ENCODE assay signal across 12 mouse cellular contexts in genomic region chr5:134895291-134895690, GRCm38 (mm10). TPM values are rescaled to one million over a fixed set of nuclear protein-coding genes. Genes with fewer than 3 reads are reported as not detected.
DNase-seq lines count a peak whose midpoint lies in the region; ATAC-seq and TF ChIP-seq lines count a peak whose summit lies in the region.
"Had no signal": no experiment of that assay in that cellular context is flagged by ENCODE, and none has a peak within 500 bp of the region (broad histone marks: within the 10 kb centered on the region; RNA-seq: fewer than 3 reads in every experiment).

No protein-coding gene starts in this region.

- no peak overlapping the region for H3K4me3 ChIP-seq in heart, adult 2 months
- H3K4me3 ChIP-seq in heart, embryonic 12.5 days: no peak overlapping the region
- H3K4me3 ChIP-seq in lung, embryonic 14.5 days (ENCODE audit: low read depth, low read length): no peak overlapping the region
- H3K4me3 ChIP-seq in forebrain, embryonic 16.5 days (replicated peaks; ENCODE audit: low read length): no peak overlapping the region
- H3K4me3 ChIP-seq: forebrain, embryonic 15.5 days; liver, embryonic 13.5 days; myocyte had no signal

- peak; percentile 59; the same call in 1 of the 2 replicates for TF ChIP-seq EP300 in heart, adult 2 months (IDR thresholded peaks at IDR 0.05; ENCODE audit: insufficient read depth, low read depth, low read length)

- ATAC-seq in heart, embryonic 12.5 days (ENCODE audit: insufficient number of reproducible peaks, low FRiP score): no peak
- ATAC-seq in lung, embryonic 14.5 days (ENCODE audit: insufficient read depth): peak; percentile 71
- no peak for ATAC-seq in forebrain, embryonic 16.5 days
- ATAC-seq: forebrain, embryonic 15.5 days had no signal

- H3K4me1 ChIP-seq in heart, adult 2 months (ENCODE audit: control insufficient read depth, insufficient read depth, low read length): peaks cover 12% of the 10 kb centered on the region
- H3K4me1 ChIP-seq in heart, embryonic 12.5 days (replicated peaks): 0 out of 2 replicates have a peak, but pooled peaks cover 6% of the 10 kb centered on the region
- H3K4me1 ChIP-seq in lung, embryonic 14.5 days (ENCODE audit: insufficient read depth): peaks cover 19% of the 10 kb centered on the region; the same call in 1 of the 2 replicates
- H3K4me1 ChIP-seq in forebrain, embryonic 16.5 days (replicated peaks; ENCODE audit: control insufficient read depth, insufficient read depth, low read length): no peaks in the 10 kb centered on the region
- H3K4me1 ChIP-seq: forebrain, embryonic 15.5 days; liver, embryonic 13.5 days had no signal

- no peaks in the 10 kb centered on the region for H3K79me2 ChIP-seq in heart, adult 2 months (replicated peaks; ENCODE audit: control insufficient read depth, insufficient read depth, low read length)

- H3K4me2 ChIP-seq in heart, embryonic 12.5 days: no peak overlapping the region
- H3K4me2 ChIP-seq in lung, embryonic 14.5 days: no peak overlapping the region
- H3K4me2 ChIP-seq in forebrain, embryonic 16.5 days (ENCODE audit: low read length): no peak overlapping the region
- H3K4me2 ChIP-seq: forebrain, embryonic 15.5 days; liver, embryonic 13.5 days had no signal

- TF ChIP-seq CTCF in heart, adult 2 months (IDR thresholded peaks at IDR 0.05): no peak
- no peak for TF ChIP-seq CTCF in lung, embryonic 14.5 days (IDR thresholded peaks at IDR 0.05; ENCODE audit: low read depth)

- 81% methylated on average over 8 of the region's 8 CpGs for WGBS in heart, adult 2 months
- 55% methylated on average over 8 of the region's 8 CpGs for WGBS in heart, embryonic 12.5 days
- 28% methylated on average over 8 of the region's 8 CpGs for WGBS in lung, embryonic 14.5 days
- 84% methylated on average over 8 of the region's 8 CpGs for WGBS in forebrain, embryonic 16.5 days

- TF ChIP-seq POLR2A in heart, adult 2 months (IDR thresholded peaks at IDR 0.05; ENCODE audit: insufficient read depth, low read depth, low read length): no peak

- no peak overlapping the region for H3K27ac ChIP-seq in heart, adult 2 months
- no peak overlapping the region for H3K27ac ChIP-seq in heart, embryonic 12.5 days (ENCODE audit: poor library complexity, severe bottlenecking)
- peak overlapping the region; percentile 6; the same call in 1 of the 2 replicates for H3K27ac ChIP-seq in lung, embryonic 14.5 days (ENCODE audit: low read depth)
- no peak overlapping the region for H3K27ac ChIP-seq in forebrain, embryonic 16.5 days (ENCODE audit: low read length)
- H3K27ac ChIP-seq: forebrain, embryonic 15.5 days; liver, embryonic 13.5 days had no signal

- no peak overlapping the region for H3K9ac ChIP-seq in heart, adult 2 months (ENCODE audit: low read depth, low read length)
- H3K9ac ChIP-seq in heart, embryonic 12.5 days: no peak overlapping the region
- H3K9ac ChIP-seq in lung, embryonic 14.5 days: no peak overlapping the region
- no peak overlapping the region for H3K9ac ChIP-seq in forebrain, embryonic 16.5 days (replicated peaks; ENCODE audit: low read depth, low read length)
- H3K9ac ChIP-seq: forebrain, embryonic 15.5 days; liver, embryonic 13.5 days had no signal

- peak; percentile 75 to 83 for DNase-seq in heart, adult 2 months
- peak; percentile 49 for DNase-seq in embryo, embryonic 10 days (ENCODE audit: low spot score)
- peak; percentile 55 for DNase-seq in heart, adult 8-10 months (ENCODE audit: low spot score)
- peak; percentile 89 for DNase-seq in lung, embryonic 14.5 days
- no peak for DNase-seq in yolk sac, embryonic 10.5 days (ENCODE audit: low spot score)
- DNase-seq in spleen, postnatal 4 days (ENCODE audit: low spot score in 2 of 2): no peak
- DNase-seq: liver, embryonic 13.5 days; spleen, adult 18-20 months had no signal

- H3K36me3 ChIP-seq in heart, adult 2 months (ENCODE audit: control insufficient read depth, insufficient read depth, low read length): no peaks in the 10 kb centered on the region
- no peaks in the 10 kb centered on the region for H3K36me3 ChIP-seq in heart, embryonic 12.5 days
- no peaks in the 10 kb centered on the region for H3K36me3 ChIP-seq in lung, embryonic 14.5 days (ENCODE audit: insufficient read depth)
- no peaks in the 10 kb centered on the region for H3K36me3 ChIP-seq in forebrain, embryonic 16.5 days (ENCODE audit: control insufficient read depth, insufficient read depth)
- H3K36me3 ChIP-seq: forebrain, embryonic 15.5 days; liver, embryonic 13.5 days had no signal

- intact Hi-C loops in heart, adult 2 months (cut with DNase I): loop anchor here (10.0 kb wide), 1 partner anchor 500 kb away; no protein-coding TSS in a partner anchor

- H3K27me3 ChIP-seq in heart, adult 2 months (ENCODE audit: control insufficient read depth, insufficient read depth, low read length): no peaks in the 10 kb centered on the region
- H3K27me3 ChIP-seq in heart, embryonic 12.5 days (replicated peaks): no peaks in the 10 kb centered on the region
- no peaks in the 10 kb centered on the region for H3K27me3 ChIP-seq in lung, embryonic 14.5 days (ENCODE audit: insufficient read depth, low read length)
- H3K27me3 ChIP-seq in forebrain, embryonic 16.5 days (replicated peaks; ENCODE audit: control insufficient read depth, insufficient read depth, low read length): no peaks in the 10 kb centered on the region
- H3K27me3 ChIP-seq: forebrain, embryonic 15.5 days; liver, embryonic 13.5 days had no signal

- H3K9me3 ChIP-seq in heart, embryonic 12.5 days (replicated peaks): no peaks in the 10 kb centered on the region
- no peaks in the 10 kb centered on the region for H3K9me3 ChIP-seq in lung, embryonic 14.5 days (ENCODE audit: low read depth, low read length)
- no peaks in the 10 kb centered on the region for H3K9me3 ChIP-seq in forebrain, embryonic 16.5 days (ENCODE audit: control insufficient read depth, low read length)
- H3K9me3 ChIP-seq: forebrain, embryonic 15.5 days had no signal

RNA-seq across cellular contexts. Expression of gene Tmem270, which starts 11.2 kb away (rescaled TPM):
- total RNA-seq in heart, adult 2 months (2021): not detected
- polyA plus RNA-seq in heart, adult 2 months (2012; rRNA removed): not detected in 2 replicates
- polyA plus RNA-seq in heart, embryonic 12.5 days (2016; fragmentation: Nextera tagmentation; extraction: Ambion mirVana): not detected in 2 replicates
- total RNA-seq in heart, adult 8-10 months (2022): not detected
- not detected in 2 replicates for polyA plus RNA-seq in lung, embryonic 14.5 days (2014; fragmentation: Nextera tagmentation; extraction: Ambion mirVana)
- not detected in 2 replicates for polyA plus RNA-seq in forebrain, embryonic 16.5 days (2015; fragmentation: Nextera tagmentation; extraction: Ambion mirVana)
- polyA plus RNA-seq: forebrain, embryonic 15.5 days; liver, embryonic 13.5 days; myocyte had no signal

RNA-seq across cellular contexts. Expression of gene Cldn13, which starts 20.0 kb away (rescaled TPM):
- not detected for total RNA-seq in heart, adult 2 months (2021)
- 0.10 TPM in 1 of 2 replicates, not detected in the other for polyA plus RNA-seq in heart, adult 2 months (2012; rRNA removed)
- polyA plus RNA-seq in heart, embryonic 12.5 days (2016; fragmentation: Nextera tagmentation; extraction: Ambion mirVana): 5.4 and 10.0 TPM in 2 replicates
- total RNA-seq in heart, adult 8-10 months (2022): not detected
- 0.39 TPM in 1 of 2 replicates, not detected in the other for polyA plus RNA-seq in lung, embryonic 14.5 days (2014; fragmentation: Nextera tagmentation; extraction: Ambion mirVana)
- not detected in 2 replicates for polyA plus RNA-seq in forebrain, embryonic 16.5 days (2015; fragmentation: Nextera tagmentation; extraction: Ambion mirVana)
- polyA plus RNA-seq: forebrain, embryonic 15.5 days; myocyte had no signal

RNA-seq across cellular contexts. Expression of gene Mettl27, which starts 36.9 kb away (rescaled TPM):
- 1 to 10 TPM; 4.1 to 6.7 TPM for total RNA-seq in heart, adult 2 months (2021)
- polyA plus RNA-seq in heart, adult 2 months (2012; rRNA removed): 2.8 TPM in 2 replicates
- 8.6 and 11.1 TPM in 2 replicates for polyA plus RNA-seq in heart, embryonic 12.5 days (2016; fragmentation: Nextera tagmentation; extraction: Ambion mirVana)
- total RNA-seq in heart, adult 8-10 months (2022): 10 to 100 TPM in 1 of 4 experiments, 1 to 10 TPM in 3; 6.3 to 11.9 (median 7.9) TPM
- 23.0 and 23.9 TPM in 2 replicates for polyA plus RNA-seq in lung, embryonic 14.5 days (2014; fragmentation: Nextera tagmentation; extraction: Ambion mirVana)
- polyA plus RNA-seq in forebrain, embryonic 16.5 days (2015; fragmentation: Nextera tagmentation; extraction: Ambion mirVana): 8.4 and 10.6 TPM in 2 replicates

RNA-seq across cellular contexts. Expression of gene Cldn4, which starts 51.4 kb away (rescaled TPM):
- total RNA-seq in heart, adult 2 months (2021): not detected
- polyA plus RNA-seq in heart, adult 2 months (2012; rRNA removed): 0.68 TPM in 1 of 2 replicates, not detected in the other
- polyA plus RNA-seq in heart, embryonic 12.5 days (2016; fragmentation: Nextera tagmentation; extraction: Ambion mirVana): 1.0 and 1.1 TPM in 2 replicates
- total RNA-seq in heart, adult 8-10 months (2022): not detected
- polyA plus RNA-seq in lung, embryonic 14.5 days (2014; fragmentation: Nextera tagmentation; extraction: Ambion mirVana): 41.9 and 42.4 TPM in 2 replicates
- not detected in 2 replicates for polyA plus RNA-seq in forebrain, embryonic 16.5 days (2015; fragmentation: Nextera tagmentation; extraction: Ambion mirVana)
- polyA plus RNA-seq: forebrain, embryonic 15.5 days; myocyte had no signal

Comparison
In these comparisons a context has a peak if more than half of its experiments do, and no peak if none do; other contexts are left out.
1. DNase-seq: peak in heart, adult 2 months (2 of 2), embryo, embryonic 10 days (single experiment), heart, adult 8-10 months (single experiment) and lung, embryonic 14.5 days (single experiment); none in yolk sac, embryonic 10.5 days (single experiment) and spleen, postnatal 4 days (0 of 2).